Mouse (Mus musculus): ENCODE measurements around the gene Pecr.

- no peak for TF ChIP-seq CTCF (IDR thresholded peaks at IDR 0.05; ENCODE audit: borderline replicate concordance, control insufficient read depth, extremely low read depth, insufficient read depth, low read length, poor library complexity)
- TF ChIP-seq POLR2A (IDR thresholded peaks at IDR 0.05; ENCODE audit: control insufficient read depth, extremely low read depth, insufficient read depth, low read length, poor library complexity) = no peak
These were observed 41.5 kb downstream of the Pecr start for GRCm38 (mm10) chr1:72242581-72243143.
